Mouse (Mus musculus) urinary bladder, postnatal 14 days (tissue): ENCODE measurements around the gene Gdpd5.
A peak's percentile ranks its signal among the peaks of the same experiment; 100 is the strongest.
"Not testable (repeated sequence)": the region's sequence is repeated elsewhere in the genome, so short reads cannot be mapped to it uniquely, and the experiment has no call there.

Experiments used
- DNase-seq: peaks from one replicate; pipeline ENCODE4 v3.0.0; 2021; ENCODE audit warnings: low spot score

The Gdpd5 gene

GRCm38 (mm10) chr7:99366716-99367115 lies 14.5 kb upstream of the Gdpd5 start:
- no peak for DNase-seq

- DNase-seq = not testable (repeated sequence)
Measured at GRCm38 (mm10) chr7:99374325-99374724, 6.9 kb upstream of the Gdpd5 start.

- peak; percentile 88 for DNase-seq
Measured at GRCm38 (mm10) chr7:99375455-99375854, 5.8 kb upstream of the Gdpd5 start.

GRCm38 (mm10) chr7:99378870-99379269 lies 2.3 kb upstream of the Gdpd5 start:
- no peak for DNase-seq

- no peak for DNase-seq
Measured at GRCm38 (mm10) chr7:99380491-99381213, 562 bp upstream of the Gdpd5 start.

- DNase-seq = no peak
Measured at GRCm38 (mm10) chr7:99382088-99383000, 1.1 kb downstream of the Gdpd5 start.

GRCm38 (mm10) chr7:99383246-99383645 lies 2.0 kb downstream of the Gdpd5 start:
- no peak for DNase-seq

GRCm38 (mm10) chr7:99384101-99384611 lies 2.9 kb downstream of the Gdpd5 start:
- DNase-seq = no peak

- no peak for DNase-seq
Measured at GRCm38 (mm10) chr7:99386030-99386429, 4.8 kb downstream of the Gdpd5 start.

GRCm38 (mm10) chr7:99386811-99387210 lies 5.6 kb downstream of the Gdpd5 start:
- no peak for DNase-seq

GRCm38 (mm10) chr7:99387356-99387755 lies 6.1 kb downstream of the Gdpd5 start:
- DNase-seq = no peak

- DNase-seq = no peak
Measured at GRCm38 (mm10) chr7:99390559-99390958, 9.3 kb downstream of the Gdpd5 start.

- no peak for DNase-seq
Measured at GRCm38 (mm10) chr7:99392696-99393095, 11.5 kb downstream of the Gdpd5 start.

- peak; percentile 64 for DNase-seq
Measured at GRCm38 (mm10) chr7:99393711-99394325, 12.6 kb downstream of the Gdpd5 start.

GRCm38 (mm10) chr7:99395385-99395784 lies 14.2 kb downstream of the Gdpd5 start:
- no peak for DNase-seq

- DNase-seq = no peak
Measured at GRCm38 (mm10) chr7:99395908-99396616, 14.8 kb downstream of the Gdpd5 start.

GRCm38 (mm10) chr7:99396994-99397659 lies 15.9 kb downstream of the Gdpd5 start:
- DNase-seq = no peak

- no peak for DNase-seq
Measured at GRCm38 (mm10) chr7:99401373-99401772, 20.2 kb downstream of the Gdpd5 start.

- DNase-seq = no peak
Measured at GRCm38 (mm10) chr7:99402477-99402876, 21.3 kb downstream of the Gdpd5 start.

GRCm38 (mm10) chr7:99403254-99403653 lies 22.0 kb downstream of the Gdpd5 start:
- DNase-seq = peak; percentile 60

- no peak for DNase-seq
Measured at GRCm38 (mm10) chr7:99404031-99404735, 23.0 kb downstream of the Gdpd5 start.
